Mouse (Mus musculus): ENCODE measurements around the gene Fam98b.

DNA sequence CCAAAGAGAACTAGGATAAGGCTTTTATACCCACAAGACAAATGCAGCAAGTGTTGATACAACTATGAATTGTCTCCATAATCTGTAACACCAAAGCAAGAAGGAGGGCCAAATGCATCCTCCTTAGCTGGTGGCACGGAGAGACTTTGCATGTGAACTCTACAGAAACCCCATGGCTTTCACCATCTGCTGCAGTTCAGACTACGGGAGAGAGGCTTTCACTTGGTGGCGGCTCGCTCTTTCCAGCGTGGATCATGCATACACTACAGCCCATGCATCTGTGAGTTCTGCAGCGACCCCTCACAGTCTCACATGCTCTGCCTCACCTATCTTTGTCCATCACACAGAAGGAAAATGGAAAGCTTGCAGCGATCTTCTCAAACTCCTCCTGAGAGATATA, 38.8 kb downstream of the Fam98b start:
- TF ChIP-seq CTCF (IDR thresholded peaks at IDR 0.05; ENCODE audit: control insufficient read depth, insufficient read depth, insufficient read length) (no peak), MYOD1 (IDR thresholded peaks at IDR 0.05; ENCODE audit: control insufficient read depth, insufficient read length, low read depth) (no peak)

All from C2C12 (cell line).